Mouse (Mus musculus) olfactory bulb, adult 2 months (tissue): ENCODE measurements at regions not wholly inside any gene's neighbourhood (a gene's known extent, or its start where the extent isn't known, plus 50 kb on each side); places are given as distances from the start of the nearest gene placed in this dataset.

Experiments used
- H3K27ac ChIP-seq: fragments of 200-500 bp; 2 replicates; pipeline ENCODE4 v1.5.1; 2012; ENCODE audit warnings: low read depth, low read length; ENCODE audit not compliant: insufficient read depth
- H3K4me1 ChIP-seq: fragments of 200-500 bp; 2 replicates; pipeline ENCODE4 v1.6.1; 2012; ENCODE audit warnings: low read length; ENCODE audit not compliant: control insufficient read depth, insufficient read depth
- H3K4me3 ChIP-seq: fragments of 200-500 bp; 2 replicates; pipeline ENCODE4 v1.5.1; 2012; ENCODE audit warnings: mild to moderate bottlenecking, low read depth, low read length, moderate library complexity; ENCODE audit not compliant: insufficient read depth
- CTCF ChIP-seq: fragments of 200-500 bp; IDR thresholded peaks from 2 replicates; pipeline ENCODE4 v1.5.1; 2012; ENCODE audit warnings: low read depth, mild to moderate bottlenecking, low read length, moderate library complexity; ENCODE audit not compliant: insufficient read depth
- POLR2A ChIP-seq: fragments of 200-500 bp; IDR thresholded peaks from 2 replicates; pipeline ENCODE4 v1.6.1; 2012; ENCODE audit warnings: mild to moderate bottlenecking, low read depth, low read length, moderate library complexity; ENCODE audit not compliant: insufficient read depth
- WGBS: fragments of 180-500 bp; shearing (Covaris S2); methylation state at CpG from one replicate; pipeline ENCODE4 v1.1.7; 2018; 5-methylcytosine and 5-hydroxymethylcytosine counted together

DNA sequence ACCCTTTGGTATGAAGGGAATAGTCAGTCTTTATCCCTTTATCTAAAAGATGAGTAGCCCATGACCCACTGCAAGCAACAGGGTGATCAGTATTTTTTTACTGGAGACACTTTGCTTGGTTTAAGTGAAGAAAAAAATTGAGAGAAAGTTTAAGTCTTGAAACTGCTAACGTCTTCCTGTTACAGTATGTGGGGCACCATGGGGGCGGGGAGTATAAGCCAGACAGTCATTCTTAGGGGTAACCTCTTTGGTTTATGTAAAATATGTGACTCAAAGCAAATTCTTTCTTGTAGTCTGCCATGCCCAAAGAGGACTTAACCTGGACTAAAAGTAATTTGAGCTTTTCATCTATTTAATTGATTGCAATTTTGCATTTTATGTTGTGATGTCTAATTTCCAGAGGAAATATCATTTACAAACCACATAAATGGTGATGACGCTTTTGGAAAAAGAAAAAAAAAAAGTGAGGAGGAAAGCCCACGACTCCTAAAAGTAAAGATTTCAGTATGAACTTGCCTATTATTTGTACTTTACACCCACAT lies 166.2 kb upstream of the Bcl6 start:
- Histone ChIP-seq H3K4me3 (no peak overlapping the region), H3K27ac (no peak overlapping the region), H3K4me1 (no peaks in the 10 kb centered on the region)
- 76% methylated on average over 4 of the region's 4 CpGs for WGBS
- TF ChIP-seq POLR2A (no peak), CTCF (no peak)

- Histone ChIP-seq H3K27ac (no peak overlapping the region), H3K4me1 (peaks cover 2% of the 10 kb centered on the region; the same call in 1 of the 2 replicates), H3K4me3 (no peak overlapping the region)
- WGBS: 88% methylated on average over 1 of the region's 1 CpGs
- TF ChIP-seq CTCF: no peak
- no peak for TF ChIP-seq POLR2A
Measured at GRCm38 (mm10) chr16:24153943-24154342, 165.3 kb upstream of the Bcl6 start.

GRCm38 (mm10) chr16:24151831-24152247 lies 163.2 kb upstream of the Bcl6 start:
- WGBS: 90% methylated on average over 7 of the region's 7 CpGs

DNA sequence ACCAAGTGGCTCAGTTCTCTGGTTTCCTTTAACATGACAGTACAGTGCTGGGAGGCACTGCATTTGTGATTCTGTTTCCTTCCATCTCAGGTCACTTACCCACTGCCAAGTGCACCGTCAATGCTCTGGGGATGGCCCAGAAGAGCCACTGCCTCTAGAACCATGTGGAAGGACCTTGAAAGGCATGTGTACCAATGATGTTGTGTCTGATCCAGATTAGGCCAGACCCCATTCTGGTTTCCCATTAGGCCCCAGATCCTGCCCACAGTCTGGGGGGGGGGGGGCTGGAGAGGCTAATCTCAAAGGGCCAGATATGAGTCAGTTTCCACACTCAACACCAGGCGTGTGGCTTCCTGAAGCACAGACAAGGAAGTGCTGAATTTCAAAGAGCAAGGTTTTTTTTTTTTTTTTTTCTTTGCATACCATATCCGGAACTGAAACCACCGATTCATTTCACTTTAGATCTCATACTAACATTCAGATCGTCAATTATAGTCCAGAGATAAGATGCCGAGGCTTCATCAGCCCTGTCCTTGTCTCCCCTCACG lies 162.6 kb upstream of the Bcl6 start:
- WGBS: 87% methylated on average over 7 of the region's 7 CpGs
- no peak for TF ChIP-seq CTCF
- no peak for TF ChIP-seq POLR2A
- no peak overlapping the region for H3K4me3 ChIP-seq

More at GRCm38 (mm10) chr16:24151831-24152247, 163.2 kb upstream of the Bcl6 start:
- H3K4me1 ChIP-seq: peaks cover 2% of the 10 kb centered on the region; the same call in 1 of the 2 replicates
- no peak overlapping the region for H3K4me3 ChIP-seq
- TF ChIP-seq CTCF: no peak
- TF ChIP-seq POLR2A: no peak
- H3K27ac ChIP-seq: no peak overlapping the region

DNA sequence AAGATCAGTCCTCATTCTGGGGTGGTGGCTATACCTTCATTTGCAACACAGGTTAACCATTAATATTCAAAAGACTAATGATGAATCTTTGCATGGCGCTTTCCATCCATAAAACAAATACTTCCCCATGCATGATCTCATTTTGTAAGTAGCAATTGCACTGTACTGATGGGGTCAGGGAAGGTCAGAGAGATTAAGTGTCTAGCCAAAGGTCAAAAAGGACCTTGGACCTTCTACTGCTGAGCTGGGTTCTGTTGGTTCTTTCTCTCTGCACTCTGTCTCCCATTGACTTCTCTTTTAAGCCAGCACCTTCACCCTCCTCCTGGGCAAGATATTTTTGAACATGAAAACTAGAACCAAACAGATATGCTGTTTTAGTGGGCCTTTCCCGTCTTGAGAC lies 161.9 kb upstream of the Bcl6 start:
- no peak overlapping the region for H3K27ac ChIP-seq
- no peak overlapping the region for H3K4me3 ChIP-seq
- WGBS: 95% methylated on average over 2 of the region's 2 CpGs
- peaks cover 2% of the 10 kb centered on the region; the same call in 1 of the 2 replicates for H3K4me1 ChIP-seq
- TF ChIP-seq POLR2A (no peak), CTCF (no peak)

More for the DNA sequence above, 162.6 kb upstream of the Bcl6 start:
- H3K4me1 ChIP-seq: peaks cover 2% of the 10 kb centered on the region; the same call in 1 of the 2 replicates
- no peak overlapping the region for H3K27ac ChIP-seq

- Histone ChIP-seq H3K27ac (peak overlapping the region; percentile 31), H3K4me3 (no peak overlapping the region), H3K4me1 (peaks cover 2% of the 10 kb centered on the region; the same call in 1 of the 2 replicates)
- WGBS: 76% methylated on average over 4 of the region's 4 CpGs
- TF ChIP-seq CTCF (no peak), POLR2A (no peak)
Measured at GRCm38 (mm10) chr16:24149441-24149840, 160.8 kb upstream of the Bcl6 start.

GRCm38 (mm10) chr16:24143894-24144293 lies 155.2 kb upstream of the Bcl6 start:
- WGBS: 95% methylated on average over 3 of the region's 3 CpGs
- Histone ChIP-seq H3K4me3 (no peak overlapping the region), H3K4me1 (no peaks in the 10 kb centered on the region), H3K27ac (no peak overlapping the region)
- no peak for TF ChIP-seq CTCF
- no peak for TF ChIP-seq POLR2A

GRCm38 (mm10) chr16:24142915-24143541 lies 154.4 kb upstream of the Bcl6 start:
- WGBS: 82% methylated on average over 5 of the region's 5 CpGs
- Histone ChIP-seq H3K27ac (no peak overlapping the region), H3K4me3 (no peak overlapping the region), H3K4me1 (no peaks in the 10 kb centered on the region)
- no peak for TF ChIP-seq CTCF
- TF ChIP-seq POLR2A: no peak

DNA sequence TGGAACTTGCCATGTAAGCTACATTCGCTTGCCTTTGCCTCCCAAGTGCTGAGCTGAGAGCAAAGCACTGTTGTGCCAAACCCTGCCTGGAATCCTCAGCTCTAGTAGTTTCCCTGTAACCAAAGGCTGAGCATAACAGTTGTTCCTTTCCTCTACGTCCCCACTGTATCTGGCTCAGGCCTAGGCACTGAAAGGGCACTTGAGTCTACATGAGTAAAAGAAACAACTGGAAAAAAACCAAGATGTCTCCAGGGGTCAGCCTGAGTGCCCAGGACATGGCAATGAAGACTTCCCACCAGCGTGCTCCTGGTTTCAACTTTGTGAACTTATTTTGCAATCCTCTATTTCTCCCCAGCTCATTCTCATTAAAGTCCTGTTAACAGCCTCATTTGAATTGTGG lies 150.5 kb upstream of the Bcl6 start:
- TF ChIP-seq CTCF (no peak), POLR2A (no peak)
- Histone ChIP-seq H3K4me3 (no peak overlapping the region), H3K4me1 (no peaks in the 10 kb centered on the region), H3K27ac (no peak overlapping the region)
- WGBS: 79% methylated on average over 3 of the region's 3 CpGs
